Mouse (Mus musculus): ENCODE results near the gene Syn2.

DNA sequence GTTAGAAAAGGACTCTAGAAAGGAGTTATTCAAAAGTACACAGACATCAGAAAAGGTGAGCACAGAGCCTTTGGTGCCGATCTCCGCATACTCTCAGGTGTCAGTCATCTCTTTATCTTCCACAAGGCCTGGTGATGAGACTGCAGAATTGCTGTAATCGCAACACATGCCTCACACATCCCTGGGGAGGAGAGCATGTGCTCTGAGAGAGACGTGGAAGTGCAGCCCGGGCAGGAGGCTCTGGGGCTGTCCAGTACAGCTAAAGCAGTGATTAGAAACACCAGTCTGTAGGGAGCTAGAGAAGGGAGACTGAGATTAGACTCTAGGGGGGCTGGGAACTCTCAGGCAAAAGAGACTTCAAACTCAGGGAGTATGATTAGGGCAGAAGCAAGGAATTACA, 155.9 kb downstream of the Syn2 start:
- TF ChIP-seq POLR2A (IDR thresholded peaks at IDR 0.05; ENCODE audit: insufficient read depth, low read depth, low read length) (no peak), CTCF (IDR thresholded peaks at IDR 0.05; ENCODE audit: insufficient read depth, low read depth, low read length) (no peak)

All from olfactory bulb, adult 2 months (tissue).